Mouse (Mus musculus) spleen, adult 2 months (tissue): ENCODE results near the gene Cib1.

Source experiments
- CTCF ChIP-seq: fragments of 200-500 bp; IDR thresholded peaks from 2 replicates; pipeline ENCODE4 v1.5.1; 2011; ENCODE audit warnings: mild to moderate bottlenecking, inconsistent platforms; ENCODE audit not compliant: insufficient read depth, insufficient read length, insufficient replicate concordance; ENCODE audit errors: extremely low read depth
- POLR2A ChIP-seq: fragments of 200-500 bp; IDR thresholded peaks from 2 replicates; pipeline ENCODE4 v1.6.1; 2011; ENCODE audit warnings: low read depth, low read length, inconsistent platforms

DNA sequence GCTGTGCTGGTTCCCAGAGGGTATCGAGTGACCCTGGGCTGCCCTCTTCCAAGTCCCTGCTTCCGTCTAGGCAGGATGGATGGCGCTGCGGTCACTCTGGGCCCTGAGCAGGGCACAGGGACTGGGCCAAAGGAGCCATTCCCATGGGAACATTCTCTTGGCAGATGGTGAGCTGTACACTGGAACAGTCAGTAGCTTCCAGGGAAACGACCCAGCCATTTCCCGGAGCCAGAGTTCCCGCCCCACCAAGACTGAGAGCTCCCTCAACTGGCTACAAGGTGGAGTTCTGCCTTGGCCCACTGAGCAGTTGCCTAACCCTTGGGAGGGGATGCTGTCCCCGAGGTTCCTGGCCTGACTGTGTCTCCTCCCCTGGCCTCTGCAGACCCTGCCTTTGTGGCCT, 16.0 kb downstream of the Cib1 start:
- TF ChIP-seq POLR2A (no peak), CTCF (no peak)
